In the genomic region with DNA sequence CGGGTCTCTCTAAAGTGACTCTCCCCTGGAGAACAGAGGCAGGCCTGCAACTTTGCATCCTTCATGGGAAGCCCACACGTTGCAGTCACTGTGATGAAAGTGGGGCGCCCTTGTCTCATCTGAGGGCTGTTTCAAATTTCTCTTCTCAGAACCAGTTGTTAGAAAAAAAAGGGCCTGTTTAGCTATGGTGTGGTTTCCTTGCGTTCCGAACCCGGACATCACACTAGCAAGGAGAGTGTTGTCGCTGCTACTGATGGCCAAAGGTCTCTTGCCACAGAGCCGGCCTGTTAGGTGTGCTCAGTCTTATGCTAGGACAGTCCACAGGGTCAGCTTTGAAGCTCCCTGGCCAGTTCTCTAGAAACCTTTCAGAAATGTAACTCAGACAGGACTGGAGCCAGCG, we compare ENCODE assay signal across 8 mouse cellular contexts.
A peak's percentile ranks its signal among the peaks of the same experiment; 100 is the strongest.
DNase-seq lines count a peak whose midpoint lies in the region; ATAC-seq lines count a peak whose summit lies in the region.

No protein-coding gene starts in this region.

- no peak for ATAC-seq in heart, embryonic 16.5 days (replicated peaks; ENCODE audit: extremely low read depth, insufficient read depth, low FRiP score)

- no peaks in the 10 kb centered on the region for H3K36me3 ChIP-seq in heart, embryonic 16.5 days (ENCODE audit: control insufficient read depth, insufficient read depth)
- no peaks in the 10 kb centered on the region for H3K36me3 ChIP-seq in forebrain, embryonic 10.5 days (replicated peaks)

- intact Hi-C loops in heart, postnatal 25 days (cut with DNase I) = no loop called here
- intact Hi-C loops in gastrocnemius, postnatal 36 days (cut with DNase I) = no loop called here

- peaks cover 61% of the 10 kb centered on the region for H3K4me1 ChIP-seq in heart, embryonic 16.5 days (ENCODE audit: control insufficient read depth, insufficient read depth, low read length)
- peaks cover 81% of the 10 kb centered on the region for H3K4me1 ChIP-seq in forebrain, embryonic 10.5 days

- H3K27ac ChIP-seq in heart, embryonic 16.5 days (ENCODE audit: low read length) = peak overlapping the region; percentile 78
- H3K27ac ChIP-seq in forebrain, embryonic 10.5 days = peak overlapping the region; percentile 83

- 50% methylated on average over 9 of the region's 9 CpGs for WGBS in heart, embryonic 16.5 days
- WGBS in forebrain, embryonic 10.5 days = 30% methylated on average over 9 of the region's 9 CpGs

- H3K9ac ChIP-seq in heart, embryonic 16.5 days (ENCODE audit: low read length) = peak overlapping the region; percentile 84

- H3K27me3 ChIP-seq in heart, embryonic 16.5 days (ENCODE audit: control insufficient read depth, insufficient read depth, low read length) = no peaks in the 10 kb centered on the region
- peaks cover 32% of the 10 kb centered on the region for H3K27me3 ChIP-seq in forebrain, embryonic 10.5 days (ENCODE audit: poor library complexity, severe bottlenecking)

- H3K4me3 ChIP-seq in heart, embryonic 16.5 days (ENCODE audit: low read length) = peak overlapping the region; percentile 61
- H3K4me3 ChIP-seq in forebrain, embryonic 10.5 days = peak overlapping the region; percentile 63

- no peak for DNase-seq in heart, postnatal 25 days (ENCODE audit: low spot score)
- no peak for DNase-seq in forebrain, embryonic 10.5 days (ENCODE audit: extremely low spot score, low spot score)
- DNase-seq in kidney, postnatal 25 days = peak; percentile 44 to 81
- peak; percentile 38 for DNase-seq in neural tube, embryonic 10.5 days (ENCODE audit: extremely low spot score, low spot score)
- DNase-seq in gastrocnemius, postnatal 36 days = no peak
- DNase-seq in cerebellum, adult 9-11 months = no peak
- DNase-seq in layer of hippocampus, adult 11-12 months (ENCODE audit: low spot score) = no peak

- H3K9me3 ChIP-seq in heart, embryonic 16.5 days (replicated peaks; ENCODE audit: control insufficient read depth, low read length) = no peaks in the 10 kb centered on the region
- no peaks in the 10 kb centered on the region for H3K9me3 ChIP-seq in forebrain, embryonic 10.5 days

- peak overlapping the region; percentile 87 for H3K4me2 ChIP-seq in heart, embryonic 16.5 days (ENCODE audit: low read depth, low read length)

Comparison
In these comparisons a context has a peak if more than half of its experiments do, and no peak if none do; other contexts are left out.
1. DNase-seq: peak in kidney, postnatal 25 days (2 of 2) and neural tube, embryonic 10.5 days (single experiment); none in heart, postnatal 25 days (single experiment), forebrain, embryonic 10.5 days (single experiment), gastrocnemius, postnatal 36 days (0 of 2), cerebellum, adult 9-11 months (single experiment) and layer of hippocampus, adult 11-12 months (single experiment).